Mouse (Mus musculus): Measurements from ENCODE around the gene Tnni3.
A peak's percentile ranks its signal among the peaks of the same experiment; 100 is the strongest.
"Not testable (repeated sequence)": the region's sequence is repeated elsewhere in the genome, so short reads cannot be mapped to it uniquely, and the experiment has no call there.

The Tnni3 gene

DNA sequence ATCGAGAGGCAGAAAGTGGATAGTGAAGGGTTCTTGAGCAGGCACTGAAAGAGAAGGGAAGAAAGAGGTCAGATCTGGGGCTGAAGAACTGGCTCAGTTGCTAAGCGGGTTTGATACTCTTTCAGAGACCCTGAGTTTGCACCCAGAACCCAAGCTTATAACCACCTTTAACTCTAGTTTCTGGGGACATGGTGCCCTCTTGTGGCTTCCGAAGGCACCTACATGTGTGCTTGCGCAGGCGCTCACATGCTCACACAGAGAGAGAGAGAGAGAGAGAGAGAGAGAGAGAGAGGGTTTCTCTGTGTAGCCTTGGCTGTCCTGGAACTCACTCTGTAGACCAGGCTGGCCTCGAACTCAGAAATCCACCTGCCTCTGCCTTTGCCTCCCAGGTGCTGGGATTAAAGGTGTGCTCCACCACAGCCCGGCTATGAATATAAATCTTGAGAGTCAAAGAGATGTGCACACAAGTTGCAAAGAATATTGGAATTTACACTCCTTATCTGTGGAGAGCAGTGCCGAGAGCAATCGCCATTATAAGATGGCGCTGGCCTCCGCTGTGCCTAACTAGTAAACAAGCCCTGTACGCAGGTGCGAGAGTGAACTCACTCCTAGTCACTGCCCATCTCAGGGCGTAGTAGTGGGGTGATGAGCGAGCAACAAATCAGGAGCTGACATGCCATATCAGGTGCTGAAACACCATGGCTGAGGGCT is at the start of gene Tnni3:
Tnni3 (minus strand) TSS at position 18 of the 711 bp plus-strand sequence.
- ATAC-seq (ENCODE audit: low TSS enrichment): peak; percentile 72; the same call in 1 of the 2 replicates

DNA sequence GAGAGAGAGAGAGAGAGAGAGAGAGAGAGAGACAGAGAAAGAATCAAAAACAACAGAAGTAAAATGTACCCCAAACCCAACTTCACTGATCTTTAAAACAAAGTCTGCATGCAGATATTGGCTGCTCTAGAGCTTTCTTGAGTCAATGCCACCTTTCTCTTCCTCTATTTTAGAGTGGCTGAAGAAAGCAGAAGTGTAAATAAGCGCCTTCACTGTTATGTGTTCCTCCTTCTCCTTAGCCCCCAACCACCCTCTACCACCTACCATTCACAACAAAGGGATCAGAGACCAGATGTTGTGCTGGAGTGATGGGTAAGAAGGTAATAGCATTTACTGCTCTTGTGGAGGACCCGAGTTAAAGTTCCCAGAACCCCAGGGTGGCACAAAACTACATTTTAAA is 48.3 kb upstream of the Tnni3 start:
- not testable (repeated sequence) for ATAC-seq (ENCODE audit: low TSS enrichment)

DNA sequence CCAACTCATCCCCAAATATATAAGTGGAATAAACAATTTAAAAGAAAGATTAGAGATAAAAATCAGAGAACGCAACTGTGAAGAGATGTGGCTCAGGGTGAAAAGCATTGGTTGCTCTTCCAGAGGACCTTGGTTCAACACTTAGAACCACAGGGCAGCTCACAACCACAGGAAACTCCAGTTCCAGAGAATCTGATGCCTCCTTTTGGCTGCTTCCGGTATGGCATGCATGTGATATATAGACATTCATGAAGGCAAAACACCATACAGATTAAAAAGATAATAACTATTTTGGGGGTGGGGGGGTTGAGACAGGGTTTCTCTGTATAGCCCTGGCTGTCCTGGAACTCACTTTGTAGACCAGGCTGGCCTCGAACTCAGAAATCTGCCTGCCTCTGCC is 38.6 kb upstream of the Tnni3 start:
- ATAC-seq (ENCODE audit: low TSS enrichment): no peak

DNA sequence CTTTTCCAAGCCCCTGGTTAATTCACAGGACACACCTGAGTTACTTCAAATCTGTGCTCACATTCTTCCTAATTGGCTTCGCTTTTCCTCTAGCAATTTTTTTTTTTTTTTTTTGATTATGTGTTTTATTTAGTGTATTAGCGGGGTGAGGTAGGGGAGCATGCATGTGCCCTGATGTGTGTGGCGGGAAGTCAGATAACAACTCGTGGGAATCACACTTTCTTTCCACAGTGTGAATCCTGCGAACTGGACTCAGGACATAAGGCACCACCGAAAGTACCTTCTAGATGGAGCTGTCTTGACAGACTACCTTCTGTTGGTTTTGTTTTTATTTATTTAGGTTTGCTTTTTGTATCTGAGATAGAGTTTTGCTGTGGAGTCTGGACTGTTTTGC is 33.1 kb upstream of the Tnni3 start:
- ATAC-seq (ENCODE audit: low TSS enrichment): no peak

DNA sequence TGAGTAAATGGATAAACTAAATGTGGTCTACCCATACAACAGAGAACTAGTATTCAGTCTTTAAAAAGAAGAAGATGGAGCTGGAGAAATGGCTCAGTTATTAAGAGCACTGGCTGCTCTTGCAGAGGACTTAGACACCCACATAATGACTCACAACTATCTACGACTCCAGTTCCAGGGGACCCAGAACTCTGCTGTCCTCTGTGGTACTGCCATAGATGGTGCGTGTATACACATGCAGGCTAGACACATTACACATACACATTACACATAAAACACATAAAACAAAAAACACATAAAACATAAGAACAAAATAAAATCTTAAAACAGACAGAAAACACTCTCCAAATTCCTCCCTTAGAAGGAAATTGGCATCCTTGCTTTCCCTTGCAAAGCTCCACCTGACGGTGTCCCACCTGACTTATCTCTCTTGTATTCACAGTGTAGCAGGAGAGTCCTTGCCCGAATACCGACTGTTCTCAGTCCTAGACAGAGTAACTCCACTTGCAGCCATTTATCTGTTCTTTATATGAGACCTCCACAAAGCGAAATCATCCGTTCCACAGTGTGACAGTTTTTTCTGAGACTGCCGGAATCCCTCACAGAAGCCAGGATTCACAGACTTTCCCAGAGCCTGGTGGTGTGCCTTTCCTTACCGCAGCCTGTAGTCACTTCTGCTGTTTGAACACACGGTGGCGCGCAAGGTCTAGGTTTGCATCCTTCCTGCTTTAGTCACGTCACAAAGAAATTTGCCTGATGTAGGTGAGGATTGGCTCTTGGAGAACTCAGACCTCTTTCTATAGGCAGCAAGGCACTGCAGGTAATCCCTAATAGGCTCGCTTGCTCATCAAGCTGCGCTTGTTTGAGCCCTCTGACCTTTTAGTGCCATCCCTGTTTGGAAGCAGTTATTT is 32.5 kb upstream of the Tnni3 start:
- peak; percentile 97 for ATAC-seq (ENCODE audit: low TSS enrichment)

DNA sequence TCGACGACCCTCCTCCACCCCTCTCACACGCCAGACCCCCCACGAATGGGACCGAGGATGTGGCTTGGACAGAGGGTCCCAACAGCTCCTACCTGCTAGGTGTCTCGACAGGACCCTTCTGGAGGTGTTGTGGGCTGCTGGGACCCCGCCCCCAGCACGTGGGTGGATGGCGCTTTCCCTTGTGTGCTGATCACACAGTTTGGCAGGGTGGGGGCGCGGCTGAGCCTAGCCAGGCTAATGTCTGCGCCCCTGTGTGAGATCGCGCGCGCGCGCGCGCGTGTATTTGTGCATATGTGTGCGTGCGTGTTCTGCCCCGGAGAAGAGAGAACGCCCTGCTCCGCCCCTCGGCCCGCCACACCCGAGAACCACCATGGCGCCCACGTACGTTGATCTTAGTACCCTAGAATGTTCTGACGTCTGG is 23.2 kb upstream of the Tnni3 start, which contains the start of gene Syt5:
Syt5 (minus strand) TSS at position 321 of the 421 bp plus-strand sequence.
- peak; percentile 62 for ATAC-seq (ENCODE audit: low TSS enrichment)

DNA sequence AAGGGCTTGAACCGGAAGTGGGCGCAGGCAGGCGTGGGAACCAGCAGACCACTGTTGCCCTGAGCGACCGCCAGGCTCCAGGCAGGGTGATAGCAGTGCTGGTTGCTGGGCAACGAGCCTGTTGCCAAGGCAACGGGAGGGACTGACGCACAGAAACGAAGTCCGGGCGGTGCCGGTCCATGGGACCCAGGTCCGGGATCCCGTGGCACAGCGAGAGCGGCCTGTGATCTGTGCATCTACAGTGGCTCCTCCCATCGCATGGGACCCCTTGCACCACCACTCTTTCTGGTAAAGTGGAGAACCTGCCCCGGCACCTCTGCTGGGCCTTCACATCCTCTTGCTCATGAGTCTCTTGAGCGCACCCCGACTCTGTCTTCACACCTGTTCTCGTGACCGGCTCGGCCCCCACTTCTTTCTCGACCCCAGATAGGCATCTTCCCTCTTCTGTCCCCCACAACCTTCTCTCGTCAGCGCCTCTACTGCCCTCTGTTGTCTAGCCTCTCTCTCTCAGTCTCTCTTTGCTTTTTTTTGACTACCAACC is 22.6 kb upstream of the Tnni3 start:
- ATAC-seq (ENCODE audit: low TSS enrichment): peak; percentile 92

DNA sequence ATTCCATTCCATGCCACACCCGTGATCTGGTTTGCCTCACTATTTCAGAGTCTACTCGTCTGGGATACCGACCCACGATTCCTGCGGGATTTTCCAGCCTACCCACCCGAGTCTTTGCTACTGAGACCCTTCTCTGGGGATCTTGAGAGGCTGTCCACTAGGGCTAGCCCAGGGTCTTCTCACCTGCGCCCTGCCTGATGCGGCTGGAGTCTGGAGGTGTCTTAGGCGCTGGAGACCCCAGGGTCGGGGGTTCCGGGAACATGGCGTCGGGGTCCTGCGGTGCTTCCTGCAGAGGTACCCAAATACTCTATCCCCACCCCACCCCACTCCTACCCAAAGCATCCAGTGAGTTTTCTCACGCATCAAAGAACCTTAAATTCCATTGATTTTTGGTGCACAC is 22.0 kb upstream of the Tnni3 start:
- ATAC-seq (ENCODE audit: low TSS enrichment): no peak

DNA sequence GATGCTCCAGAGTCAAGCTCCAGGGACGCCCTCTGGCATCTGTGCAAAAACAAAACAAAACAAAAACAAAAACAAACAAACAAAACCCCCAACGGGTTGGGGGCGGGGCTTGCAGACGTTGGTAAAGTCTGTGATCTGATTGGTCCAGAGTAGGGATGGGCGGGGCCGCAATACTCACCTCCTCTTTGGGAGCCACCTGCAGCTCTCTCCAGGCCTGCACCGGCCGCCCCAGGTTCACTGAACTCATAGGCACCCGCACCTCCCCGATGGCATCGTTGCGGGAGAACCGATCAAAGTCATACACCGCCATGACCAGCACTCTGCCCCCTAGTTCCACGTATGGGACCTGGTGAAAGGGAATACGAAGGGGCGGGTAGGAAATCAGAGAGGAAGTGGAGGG is 18.0 kb upstream of the Tnni3 start:
- no peak for ATAC-seq (ENCODE audit: low TSS enrichment)

DNA sequence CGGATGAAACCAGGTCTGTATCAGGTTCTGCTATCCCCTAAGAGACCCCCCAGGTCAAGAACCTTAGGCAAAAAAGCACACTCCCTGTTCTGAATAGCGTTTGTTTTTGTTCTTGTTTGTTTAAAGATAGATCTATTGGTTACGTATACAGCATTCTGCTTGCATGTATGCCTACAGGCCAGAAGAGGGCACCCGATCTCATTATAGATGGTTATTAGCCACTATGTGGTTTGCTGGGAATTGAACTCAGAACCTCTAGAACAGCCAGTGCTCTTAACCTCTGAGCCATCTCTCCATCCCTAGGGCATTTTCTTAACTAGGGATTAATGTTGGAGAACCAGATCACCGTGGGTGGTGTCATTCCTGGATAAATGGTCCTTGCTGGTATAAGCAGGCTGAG is 17.3 kb upstream of the Tnni3 start:
- ATAC-seq (ENCODE audit: low TSS enrichment): no peak

DNA sequence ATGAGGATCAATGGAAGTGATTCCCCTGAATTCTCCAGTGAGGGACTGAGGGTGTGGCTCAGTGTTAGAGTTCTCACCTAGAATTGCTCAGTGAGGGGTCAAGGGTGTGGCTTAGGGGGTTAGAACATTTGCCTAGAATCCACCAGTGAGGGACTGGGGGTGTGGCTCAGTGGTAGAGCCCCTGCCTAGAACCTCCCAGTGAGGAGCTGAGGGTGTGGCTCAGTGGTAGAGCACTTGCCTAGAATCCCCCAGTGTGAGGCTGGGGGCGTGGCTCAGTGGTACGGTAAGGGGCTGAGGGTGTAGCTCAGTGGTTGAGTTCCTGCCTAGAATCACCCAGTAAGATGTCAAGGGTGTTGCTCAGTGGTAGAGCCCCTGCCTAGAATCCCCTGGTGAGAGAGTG is 15.0 kb upstream of the Tnni3 start:
- ATAC-seq (ENCODE audit: low TSS enrichment): no peak

DNA sequence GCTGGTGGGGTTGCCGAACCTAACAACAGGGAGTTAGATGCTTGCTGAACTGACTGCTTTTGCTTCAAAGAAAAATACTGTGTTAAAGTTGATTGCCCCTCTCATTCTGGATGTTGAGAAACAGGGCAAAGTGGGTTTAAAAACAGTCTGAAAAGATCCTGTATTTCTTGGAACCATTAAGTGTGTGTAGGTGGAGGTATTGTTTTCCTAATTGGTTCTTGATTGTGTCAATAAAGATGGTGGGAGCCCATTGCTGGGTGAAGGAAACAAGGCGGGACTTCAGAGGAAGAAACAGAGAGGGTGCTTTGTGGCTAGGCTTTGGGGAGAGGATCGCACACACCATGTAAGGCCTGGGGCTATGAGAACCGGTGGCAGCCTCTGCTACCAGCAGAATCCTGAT is 13.2 kb upstream of the Tnni3 start:
- no peak for ATAC-seq (ENCODE audit: low TSS enrichment)

DNA sequence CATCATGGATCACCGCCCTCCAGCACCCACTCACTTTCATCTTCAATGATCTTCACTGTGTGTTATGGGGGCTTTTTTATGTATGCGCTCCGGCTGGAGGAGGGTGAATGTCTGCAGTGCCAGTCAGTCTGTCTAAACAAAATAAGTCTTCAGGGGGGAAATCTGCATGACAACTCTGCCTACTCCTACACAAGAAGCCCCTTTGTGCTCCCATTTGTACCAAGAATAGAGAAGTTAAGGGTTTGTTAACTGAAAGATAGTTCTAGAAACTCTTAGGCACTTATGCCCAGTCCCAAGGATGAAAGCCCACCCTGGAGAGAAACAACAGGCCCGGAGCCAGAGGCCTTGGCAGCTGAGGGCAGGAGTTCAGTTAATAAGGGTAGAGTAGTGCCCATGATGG is 12.3 kb upstream of the Tnni3 start:
- ATAC-seq (ENCODE audit: low TSS enrichment): no peak

DNA sequence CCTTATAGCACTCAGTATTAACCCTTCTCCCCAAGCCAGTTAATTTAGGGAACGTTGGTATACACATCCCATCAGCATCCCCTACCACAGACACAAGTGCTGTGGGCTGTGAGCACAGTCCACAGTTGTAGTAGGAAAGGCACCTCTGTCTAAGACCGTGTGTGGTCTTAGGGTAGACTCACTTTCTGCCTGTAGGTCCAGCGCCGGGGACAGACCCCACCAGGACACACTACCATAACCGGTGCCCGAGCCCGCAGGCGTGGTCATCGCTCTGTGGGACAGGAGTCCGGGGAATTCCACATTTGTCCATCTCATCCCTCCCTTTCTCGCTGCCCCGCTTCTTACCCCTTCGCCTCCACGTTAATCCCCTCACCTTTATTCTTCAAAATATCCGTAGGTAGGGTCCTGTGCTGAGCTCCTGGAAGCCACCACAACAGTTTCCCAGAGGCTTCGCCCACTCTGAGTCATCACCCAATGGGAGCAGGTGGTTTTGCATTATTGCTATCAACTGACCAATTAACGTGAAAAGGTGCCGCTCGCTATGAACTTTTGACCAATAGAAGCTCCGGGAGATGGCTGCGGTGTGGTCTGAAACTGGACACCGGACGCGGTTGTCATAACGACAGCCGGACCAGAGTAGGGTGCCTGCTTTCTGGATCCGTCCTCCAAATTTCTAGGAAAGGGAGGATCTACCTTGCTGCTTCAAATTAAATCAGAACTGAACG is 8.1 kb upstream of the Tnni3 start, which contains the start of gene Dnaaf3:
Dnaaf3 (minus strand) TSS at position 449 of the 725 bp plus-strand sequence.
- ATAC-seq (ENCODE audit: low TSS enrichment): no peak

DNA sequence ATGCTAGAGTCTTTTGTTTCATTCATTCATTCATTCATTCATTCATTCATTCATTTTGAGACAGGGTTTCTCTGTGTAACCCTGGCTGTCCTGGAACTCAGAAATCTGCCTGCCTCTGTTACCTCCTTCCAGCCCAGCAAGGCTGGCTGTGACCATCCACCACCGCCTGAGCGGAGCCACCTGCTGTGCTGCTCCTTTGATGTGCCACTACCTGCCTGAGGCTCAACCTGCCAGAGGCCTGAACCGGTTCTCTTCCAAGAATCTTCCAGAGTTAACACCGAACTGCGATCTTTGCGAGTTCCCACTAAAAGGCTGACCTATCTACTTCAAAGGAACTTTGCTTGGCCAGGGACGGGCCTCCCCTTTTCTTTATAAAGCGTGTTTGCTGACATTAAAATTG is 6.1 kb upstream of the Tnni3 start:
- ATAC-seq (ENCODE audit: low TSS enrichment): not testable (repeated sequence)

DNA sequence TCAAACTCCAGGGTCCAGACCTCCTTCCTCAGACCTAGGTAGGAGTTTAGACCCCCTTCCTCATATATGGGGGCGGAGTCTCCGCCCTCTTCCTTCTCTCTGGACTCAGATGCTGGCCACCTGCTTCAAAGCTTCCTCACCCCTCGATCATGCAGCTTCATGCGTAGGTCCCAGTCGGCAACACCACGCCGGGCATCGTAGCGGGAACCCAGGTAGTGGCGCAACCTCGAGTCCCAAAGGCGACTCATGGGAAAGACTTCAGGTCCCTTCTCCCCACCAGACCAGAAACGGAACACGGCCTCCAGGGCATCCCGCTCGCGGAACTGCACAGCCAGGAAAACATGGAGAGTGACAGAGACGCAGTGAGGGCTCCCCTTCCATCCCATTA is 3.3 kb upstream of the Tnni3 start:
- no peak for ATAC-seq (ENCODE audit: low TSS enrichment)

DNA sequence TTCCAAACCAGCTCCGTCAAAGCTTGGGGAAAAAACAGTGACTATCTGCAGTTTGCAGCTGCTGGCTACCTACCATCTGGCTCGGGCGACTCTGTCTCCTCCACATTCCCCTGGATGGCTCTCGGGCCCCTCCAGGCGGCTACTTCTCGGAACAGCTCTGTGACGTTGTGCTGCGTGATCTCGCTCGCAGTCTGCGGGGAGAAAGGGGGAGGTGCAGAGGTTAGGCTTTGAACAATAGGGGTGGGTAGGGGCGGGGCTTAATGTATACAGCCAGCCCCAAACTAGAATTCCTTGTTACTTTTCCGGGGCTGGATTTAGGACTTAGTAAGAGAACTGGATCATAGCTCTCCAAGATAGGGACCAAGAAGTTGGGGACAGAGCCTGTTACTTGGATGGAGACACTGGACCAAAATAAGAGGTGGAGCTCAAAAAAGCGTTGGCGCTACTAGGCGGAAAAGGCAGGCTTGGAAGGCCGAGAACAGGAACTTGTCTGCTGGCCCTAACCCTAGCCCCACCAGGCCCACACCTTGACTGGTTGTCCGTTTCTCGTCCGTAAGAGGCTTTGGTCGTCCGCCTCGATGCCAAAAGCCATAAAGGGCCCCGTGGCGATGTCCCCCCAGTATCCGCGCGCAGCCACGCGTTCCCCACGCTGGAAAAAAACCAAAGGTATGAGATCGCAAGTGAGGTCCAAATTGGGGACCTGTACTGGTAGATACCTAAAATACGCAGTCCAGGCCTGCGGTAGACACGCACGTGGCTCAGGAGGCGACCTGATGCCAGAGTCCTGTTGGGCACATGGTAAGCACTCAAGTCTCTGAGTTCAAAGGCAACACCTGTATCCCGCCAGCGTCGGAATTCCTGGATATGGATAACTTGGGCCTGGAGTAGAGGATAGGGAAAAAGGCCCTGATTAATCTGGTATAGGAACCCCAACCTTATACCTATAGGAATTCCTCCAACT is 2.6 kb upstream of the Tnni3 start:
- peak; percentile 97 for ATAC-seq (ENCODE audit: low TSS enrichment)

DNA sequence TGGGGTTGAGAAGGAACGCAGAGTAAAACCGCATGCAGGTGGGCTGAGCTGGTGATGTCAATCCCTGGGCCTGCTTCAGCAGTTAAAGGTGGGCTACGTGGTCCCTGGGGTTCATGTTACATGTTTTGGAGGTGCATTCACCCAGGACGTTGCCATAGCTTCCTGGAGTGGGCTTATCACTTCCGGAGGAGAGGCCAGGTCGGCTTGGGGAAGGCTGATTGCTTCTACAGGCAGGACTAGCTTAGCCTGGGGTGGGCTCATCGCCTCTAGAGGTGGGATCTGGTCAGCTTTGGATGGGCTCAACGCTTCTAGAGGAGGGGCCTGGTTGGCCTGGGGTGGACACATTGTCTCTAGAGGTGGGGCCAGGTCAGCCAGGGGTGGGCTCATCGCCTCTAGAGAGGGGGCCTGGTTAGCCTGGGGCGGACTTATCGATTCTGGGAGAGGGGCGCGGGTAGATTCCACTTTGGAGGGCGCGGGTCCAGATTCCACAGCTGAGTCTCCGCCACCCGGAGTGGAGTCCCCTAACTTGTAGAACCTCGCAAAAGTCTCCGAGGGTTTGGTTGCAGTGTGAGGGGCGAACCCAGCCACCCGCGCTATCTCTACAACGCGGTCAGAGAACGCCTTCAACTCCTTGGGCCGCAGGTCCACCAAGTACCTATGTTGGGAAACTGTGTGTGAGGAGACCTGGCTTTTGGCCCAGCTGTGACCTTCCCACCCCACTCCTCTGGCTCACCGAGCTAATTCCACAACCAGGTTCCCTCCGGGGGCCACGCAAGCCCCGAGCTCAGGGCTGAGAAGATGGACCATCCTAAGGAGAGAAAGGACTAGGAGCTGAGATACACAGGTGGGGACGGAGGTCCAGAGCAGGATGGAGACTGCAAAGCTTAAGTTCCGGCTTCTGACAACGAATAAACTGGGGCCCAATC is 561 bp downstream of the Tnni3 start:
- ATAC-seq (ENCODE audit: low TSS enrichment): no peak

DNA sequence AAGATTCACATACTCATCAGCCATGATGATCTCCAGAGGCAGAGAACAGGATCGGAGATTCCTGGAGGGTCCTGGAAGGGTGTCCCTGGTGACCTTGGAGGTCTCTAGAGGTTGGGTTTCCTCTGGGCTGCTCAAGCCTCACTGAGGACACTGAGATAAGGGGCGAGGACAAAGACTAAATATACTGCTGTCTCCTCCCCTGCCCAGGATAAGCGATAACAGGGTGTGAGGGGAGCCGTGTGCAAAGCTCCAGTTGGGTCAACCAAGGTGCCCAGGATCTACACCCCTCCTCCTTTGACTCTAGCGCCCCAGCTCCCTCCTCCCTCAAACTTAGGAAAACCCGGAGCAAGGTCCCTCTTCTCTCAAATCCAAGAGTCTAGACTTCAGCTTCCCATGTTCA is 1.7 kb downstream of the Tnni3 start:
- ATAC-seq (ENCODE audit: low TSS enrichment): no peak
